10 mouse cellular contexts compared by ENCODE assay signal in genomic region chr7:110821068-110821467, GRCm38 (mm10). TPM values are rescaled to one million over a fixed set of nuclear protein-coding genes. Genes with fewer than 3 reads are reported as not detected.
DNase-seq lines count a peak whose midpoint lies in the region; ATAC-seq and TF ChIP-seq lines count a peak whose summit lies in the region.
"Had no signal": no experiment of that assay in that cellular context is flagged by ENCODE, and none has a peak within 500 bp of the region (broad histone marks: within the 10 kb centered on the region; RNA-seq: fewer than 3 reads in every experiment).

No protein-coding gene starts in this region.

- peak; percentile 21 for DNase-seq in neural tube, embryonic 11.5 days (ENCODE audit: low spot score)
- no peak for DNase-seq in neural tube, embryonic 10.5 days (ENCODE audit: extremely low spot score, low spot score)
- DNase-seq in heart, postnatal 4 days, result peak; percentile 56
- DNase-seq in stomach, postnatal 0 days (ENCODE audit: low spot score), result no peak
- DNase-seq in layer of hippocampus, postnatal 25 days (ENCODE audit: extremely low spot score in 1 of 2, low spot score in 1 of 2), result no peak

- H3K36me3 ChIP-seq in hindbrain, embryonic 13.5 days, result peaks cover 25% of the 10 kb centered on the region
- H3K36me3 ChIP-seq in hindbrain, embryonic 16.5 days (ENCODE audit: control insufficient read depth, insufficient read depth, low read length), result peaks cover 10% of the 10 kb centered on the region
- H3K36me3 ChIP-seq in neural tube, embryonic 11.5 days (ENCODE audit: control insufficient read depth, insufficient read depth, low read length), result 0 out of 2 replicates have a peak, but pooled peaks cover 3% of the 10 kb centered on the region
- peaks cover 3% of the 10 kb centered on the region for H3K36me3 ChIP-seq in stomach, postnatal 0 days (ENCODE audit: control insufficient read depth, insufficient read depth, low read length)

- TF ChIP-seq EP300 in stomach, postnatal 0 days (optimal IDR thresholded peaks at IDR 0.05), result no peak

- H3K9me3 ChIP-seq in hindbrain, embryonic 13.5 days, result no peaks in the 10 kb centered on the region
- H3K9me3 ChIP-seq in hindbrain, embryonic 16.5 days (ENCODE audit: control insufficient read depth, low read length), result no peaks in the 10 kb centered on the region
- no peaks in the 10 kb centered on the region for H3K9me3 ChIP-seq in neural tube, embryonic 11.5 days (ENCODE audit: control insufficient read depth, low read length)
- no peaks in the 10 kb centered on the region for H3K9me3 ChIP-seq in stomach, postnatal 0 days (ENCODE audit: control insufficient read depth, low read length)
- H3K9me3 ChIP-seq: forebrain, embryonic 12.5 days had no signal

- H3K4me2 ChIP-seq in hindbrain, embryonic 13.5 days, result no peak overlapping the region
- H3K4me2 ChIP-seq in hindbrain, embryonic 16.5 days (ENCODE audit: low read length), result no peak overlapping the region
- no peak overlapping the region for H3K4me2 ChIP-seq in neural tube, embryonic 11.5 days (ENCODE audit: low read depth)
- H3K4me2 ChIP-seq in stomach, postnatal 0 days (replicated peaks; ENCODE audit: low read depth), result no peak overlapping the region
- H3K4me2 ChIP-seq: forebrain, embryonic 12.5 days had no signal

- TF ChIP-seq CTCF in stomach, postnatal 0 days (IDR thresholded peaks at IDR 0.05; ENCODE audit: low read depth), result peak; percentile 55

- H3K4me1 ChIP-seq in hindbrain, embryonic 13.5 days (replicated peaks), result peaks cover 5% of the 10 kb centered on the region
- no peaks in the 10 kb centered on the region for H3K4me1 ChIP-seq in hindbrain, embryonic 16.5 days (ENCODE audit: control insufficient read depth, insufficient read depth, low read depth, low read length)
- H3K4me1 ChIP-seq in neural tube, embryonic 11.5 days (ENCODE audit: control insufficient read depth, insufficient read depth, low read length), result no peaks in the 10 kb centered on the region
- no peaks in the 10 kb centered on the region for H3K4me1 ChIP-seq in stomach, postnatal 0 days (replicated peaks; ENCODE audit: control insufficient read depth, insufficient read depth)
- H3K4me1 ChIP-seq: forebrain, embryonic 12.5 days had no signal

- no peak overlapping the region for H3K9ac ChIP-seq in hindbrain, embryonic 13.5 days
- H3K9ac ChIP-seq in hindbrain, embryonic 16.5 days (ENCODE audit: low read depth, low read length), result no peak overlapping the region
- H3K9ac ChIP-seq in neural tube, embryonic 11.5 days (ENCODE audit: low read length), result no peak overlapping the region
- H3K9ac ChIP-seq in stomach, postnatal 0 days (ENCODE audit: low read length), result no peak overlapping the region
- H3K9ac ChIP-seq: forebrain, embryonic 12.5 days had no signal

- H3K27ac ChIP-seq in hindbrain, embryonic 13.5 days, result no peak overlapping the region
- no peak overlapping the region for H3K27ac ChIP-seq in hindbrain, embryonic 16.5 days (ENCODE audit: low read depth, low read length)
- H3K27ac ChIP-seq in neural tube, embryonic 11.5 days (ENCODE audit: low read depth, low read length), result no peak overlapping the region
- no peak overlapping the region for H3K27ac ChIP-seq in stomach, postnatal 0 days (replicated peaks)
- H3K27ac ChIP-seq: forebrain, embryonic 12.5 days had no signal

- H3K27me3 ChIP-seq in hindbrain, embryonic 13.5 days, result no peaks in the 10 kb centered on the region
- no peaks in the 10 kb centered on the region for H3K27me3 ChIP-seq in hindbrain, embryonic 16.5 days (replicated peaks; ENCODE audit: control insufficient read depth, insufficient read depth, low read length)
- H3K27me3 ChIP-seq in neural tube, embryonic 11.5 days (ENCODE audit: control insufficient read depth, insufficient read depth, low read length), result no peaks in the 10 kb centered on the region
- no peaks in the 10 kb centered on the region for H3K27me3 ChIP-seq in stomach, postnatal 0 days (ENCODE audit: control insufficient read depth, insufficient read depth, low read length)
- H3K27me3 ChIP-seq: forebrain, embryonic 12.5 days had no signal

- no peak overlapping the region for H3K4me3 ChIP-seq in hindbrain, embryonic 13.5 days
- no peak overlapping the region for H3K4me3 ChIP-seq in hindbrain, embryonic 16.5 days (ENCODE audit: low read length)
- no peak overlapping the region for H3K4me3 ChIP-seq in neural tube, embryonic 11.5 days (ENCODE audit: low read depth, low read length)
- no peak overlapping the region for H3K4me3 ChIP-seq in stomach, postnatal 0 days (ENCODE audit: low read depth, low read length)
- H3K4me3 ChIP-seq: forebrain, embryonic 12.5 days had no signal

- WGBS in hindbrain, embryonic 13.5 days, result 21% methylated on average over 5 of the region's 5 CpGs
- WGBS in hindbrain, embryonic 16.5 days, result 33% methylated on average over 5 of the region's 5 CpGs
- 16% methylated on average over 5 of the region's 5 CpGs for WGBS in neural tube, embryonic 11.5 days
- 39% methylated on average over 5 of the region's 5 CpGs for WGBS in stomach, postnatal 0 days

- ATAC-seq in hindbrain, embryonic 13.5 days (ENCODE audit: low FRiP score), result 0 out of 2 replicates have a peak, but pooled peaks have one; percentile 46
- ATAC-seq in hindbrain, embryonic 16.5 days, result no peak
- ATAC-seq in neural tube, embryonic 11.5 days (ENCODE audit: insufficient read depth, low FRiP score, low TSS enrichment), result no peak; the same call in 1 of the 2 replicates
- peak; percentile 80 for ATAC-seq in stomach, postnatal 0 days (ENCODE audit: low FRiP score, low TSS enrichment)
- ATAC-seq in granulocyte monocyte progenitor cell, adult 5-6 weeks (replicated peaks; ENCODE audit: poor library complexity, severe bottlenecking), result no peak

RNA-seq across cellular contexts. Expression of gene Rnf141, which starts 23.2 kb away (rescaled TPM):
- 29.7 and 31.2 TPM in 2 replicates for polyA plus RNA-seq in hindbrain, embryonic 13.5 days (2015; fragmentation: Nextera tagmentation; extraction: Ambion mirVana)
- 39.6 and 48.9 TPM in 2 replicates for polyA plus RNA-seq in hindbrain, embryonic 16.5 days (2015; fragmentation: Nextera tagmentation; extraction: Ambion mirVana)
- polyA plus RNA-seq in neural tube, embryonic 11.5 days (2014; fragmentation: Nextera tagmentation; extraction: Ambion mirVana), result 30.8 and 31.3 TPM in 2 replicates
- 10 to 100 TPM; 51.9 to 57.6 TPM for total RNA-seq in heart, postnatal 4 days (2021)
- 24.0 and 25.1 TPM in 2 replicates for polyA plus RNA-seq in stomach, postnatal 0 days (2015; fragmentation: Nextera tagmentation; extraction: Ambion mirVana)
- total RNA-seq in layer of hippocampus, postnatal 25 days (2021), result 10 to 100 TPM; 74.9 to 81.6 TPM
- total RNA-seq in granulocyte monocyte progenitor cell, adult 5-6 weeks (2014; fragmentation: Nextera tagmentation), result 19.0 and 33.8 TPM in 2 replicates
- total RNA-seq in granulocyte monocyte progenitor cell, adult 5-6 weeks (2017), result 40.7 and 47.4 TPM in 2 replicates

RNA-seq across cellular contexts. Expression of gene Lyve1, which starts 42.0 kb away (rescaled TPM):
- polyA plus RNA-seq in hindbrain, embryonic 13.5 days (2015; fragmentation: Nextera tagmentation; extraction: Ambion mirVana), result 6.8 and 6.9 TPM in 2 replicates
- polyA plus RNA-seq in hindbrain, embryonic 16.5 days (2015; fragmentation: Nextera tagmentation; extraction: Ambion mirVana), result 5.6 and 6.6 TPM in 2 replicates
- 1.6 and 1.7 TPM in 2 replicates for polyA plus RNA-seq in neural tube, embryonic 11.5 days (2014; fragmentation: Nextera tagmentation; extraction: Ambion mirVana)
- 10 to 100 TPM in 1 of 2 experiments, 1 to 10 TPM in 1; 9.0 to 10.2 TPM for total RNA-seq in heart, postnatal 4 days (2021)
- polyA plus RNA-seq in stomach, postnatal 0 days (2015; fragmentation: Nextera tagmentation; extraction: Ambion mirVana), result 9.2 and 11.5 TPM in 2 replicates
- 1 to 10 TPM in 1 of 2 experiments, under 1 TPM in 1; 0.85 to 1.5 TPM for total RNA-seq in layer of hippocampus, postnatal 25 days (2021)
- total RNA-seq in granulocyte monocyte progenitor cell, adult 5-6 weeks (2014; fragmentation: Nextera tagmentation), result not detected in 2 replicates
- total RNA-seq in granulocyte monocyte progenitor cell, adult 5-6 weeks (2017), result not detected in 2 replicates
- total RNA-seq: ES-E14 had no signal

RNA-seq across cellular contexts. Expression of gene Ampd3, which starts 53.1 kb away (rescaled TPM):
- polyA plus RNA-seq in hindbrain, embryonic 13.5 days (2015; fragmentation: Nextera tagmentation; extraction: Ambion mirVana), result 4.3 and 4.9 TPM in 2 replicates
- polyA plus RNA-seq in hindbrain, embryonic 16.5 days (2015; fragmentation: Nextera tagmentation; extraction: Ambion mirVana), result 14.3 and 14.9 TPM in 2 replicates
- 1.5 TPM in 2 replicates for polyA plus RNA-seq in neural tube, embryonic 11.5 days (2014; fragmentation: Nextera tagmentation; extraction: Ambion mirVana)
- total RNA-seq in heart, postnatal 4 days (2021), result 10 to 100 TPM; 23.8 to 30.3 TPM
- polyA plus RNA-seq in stomach, postnatal 0 days (2015; fragmentation: Nextera tagmentation; extraction: Ambion mirVana), result 4.7 and 5.2 TPM in 2 replicates
- total RNA-seq in layer of hippocampus, postnatal 25 days (2021), result 10 to 100 TPM; 20.7 to 27.0 TPM
- 3.5 and 6.2 TPM in 2 replicates for total RNA-seq in granulocyte monocyte progenitor cell, adult 5-6 weeks (2014; fragmentation: Nextera tagmentation)
- 1.4 and 2.1 TPM in 2 replicates for total RNA-seq in granulocyte monocyte progenitor cell, adult 5-6 weeks (2017)

Comparison
In these comparisons a context has a peak if more than half of its experiments do, and no peak if none do; other contexts are left out.
1. ATAC-seq: peak in hindbrain, embryonic 13.5 days (single experiment) and stomach, postnatal 0 days (single experiment); none in hindbrain, embryonic 16.5 days (single experiment), neural tube, embryonic 11.5 days (single experiment) and granulocyte monocyte progenitor cell, adult 5-6 weeks (single experiment).
2. DNase-seq: peak in neural tube, embryonic 11.5 days (single experiment) and heart, postnatal 4 days (single experiment); none in neural tube, embryonic 10.5 days (single experiment), stomach, postnatal 0 days (single experiment) and layer of hippocampus, postnatal 25 days (0 of 2).